Mouse (Mus musculus) ovary, adult 18-20 months (tissue): ENCODE measurements around the gene Yipf3.

ENCODE experiments used
- DNase-seq: peaks from one replicate; pipeline ENCODE4 v3.0.0; 2022; ENCODE audit warnings: low spot score, mixed read lengths

Yipf3 gene

GRCm38 (mm10) chr17:46284653-46285052 is 36.8 kb downstream of the Yipf3 start:
- DNase-seq = no peak

GRCm38 (mm10) chr17:46285407-46285806 is 37.5 kb downstream of the Yipf3 start:
- DNase-seq = no peak

- no peak for DNase-seq
These were observed 39.8 kb downstream of the Yipf3 start for GRCm38 (mm10) chr17:46287678-46288095.

GRCm38 (mm10) chr17:46296601-46297000 is 48.7 kb downstream of the Yipf3 start:
- no peak for DNase-seq

- no peak for DNase-seq
These were observed 49.1 kb downstream of the Yipf3 start for GRCm38 (mm10) chr17:46297028-46297363.

GRCm38 (mm10) chr17:46297364-46298219 is 49.7 kb downstream of the Yipf3 start, which contains the start of gene Dlk2:
Gene Dlk2 (plus strand): TSS chr17:46297421.
- DNase-seq = no peak

GRCm38 (mm10) chr17:46298220-46298913 is 50.5 kb downstream of the Yipf3 start:
- DNase-seq = peak; percentile 58

GRCm38 (mm10) chr17:46301892-46302291 is 54.0 kb downstream of the Yipf3 start:
- no peak for DNase-seq
